Mouse (Mus musculus) ES-Bruce4 (cell line): ENCODE data around the gene Slc22a23.

Source experiments
- CTCF ChIP-seq: IDR thresholded peaks from one replicate; pipeline ENCODE4 v1.8.1; 2011; ENCODE audit warnings: low read depth, low read length
- EP300 ChIP-seq: IDR thresholded peaks from 2 replicates; pipeline ENCODE4 v1.6.1; 2011; ENCODE audit warnings: low read depth, low read length; ENCODE audit not compliant: insufficient read depth
- POLR2A ChIP-seq: IDR thresholded peaks from one replicate; pipeline ENCODE4 v1.8.1; 2011; ENCODE audit warnings: low read length; ENCODE audit not compliant: insufficient read depth

DNA sequence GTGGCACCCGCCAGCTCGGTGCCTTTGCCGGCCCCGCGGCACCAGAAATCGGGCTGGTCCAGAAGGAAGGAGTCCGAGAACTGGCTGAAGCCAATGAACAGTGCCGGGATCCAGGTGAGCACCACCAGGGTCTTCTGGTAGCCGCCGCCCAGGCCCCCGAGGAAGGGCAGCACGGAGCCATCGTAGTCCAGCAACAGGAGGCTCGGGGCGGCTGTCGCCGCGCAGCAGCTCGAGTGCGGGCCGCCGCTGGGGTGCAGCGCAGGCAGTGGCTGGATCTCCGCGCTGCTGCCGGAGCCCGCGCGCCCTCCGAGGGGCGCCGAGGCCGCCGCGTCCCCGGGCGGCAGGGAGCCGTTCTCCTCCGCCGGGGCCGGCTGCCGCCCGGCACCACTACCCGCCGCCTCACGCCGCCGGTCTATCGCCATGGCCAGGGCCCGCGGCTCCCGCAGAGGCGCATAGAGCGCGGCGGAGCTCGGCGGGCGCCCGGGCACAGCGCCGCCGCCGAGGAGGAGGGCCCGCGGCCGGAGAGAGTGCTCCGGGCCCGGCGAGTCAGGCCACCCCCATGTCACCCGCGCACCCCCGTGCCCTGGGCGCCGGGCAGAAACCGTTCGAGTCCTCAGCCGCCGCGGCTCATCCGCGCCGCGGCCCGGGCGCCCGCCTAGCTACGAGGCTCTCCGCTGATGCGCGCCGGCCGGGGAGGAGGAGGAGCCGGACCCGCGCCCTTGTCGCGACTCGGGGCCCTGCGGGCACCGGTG, 430 bp downstream of the Slc22a23 start:
- no peak for TF ChIP-seq CTCF
- no peak for TF ChIP-seq POLR2A
- TF ChIP-seq EP300: no peak
